Mouse (Mus musculus): Measurements from ENCODE around the gene Col16a1.

GRCm38 (mm10) chr4:130053111-130053510, 5.5 kb downstream of the Col16a1 start:
- TF ChIP-seq POLR2A (IDR thresholded peaks at IDR 0.05; ENCODE audit: borderline replicate concordance, insufficient read depth, low read length): no peak
- no peak for TF ChIP-seq CTCF (IDR thresholded peaks at IDR 0.05; ENCODE audit: borderline replicate concordance, insufficient read depth, low read depth, low read length)

Measured in cerebellum, adult 2 months (tissue).